8 mouse cellular contexts compared by ENCODE assay signal in the genomic region with DNA sequence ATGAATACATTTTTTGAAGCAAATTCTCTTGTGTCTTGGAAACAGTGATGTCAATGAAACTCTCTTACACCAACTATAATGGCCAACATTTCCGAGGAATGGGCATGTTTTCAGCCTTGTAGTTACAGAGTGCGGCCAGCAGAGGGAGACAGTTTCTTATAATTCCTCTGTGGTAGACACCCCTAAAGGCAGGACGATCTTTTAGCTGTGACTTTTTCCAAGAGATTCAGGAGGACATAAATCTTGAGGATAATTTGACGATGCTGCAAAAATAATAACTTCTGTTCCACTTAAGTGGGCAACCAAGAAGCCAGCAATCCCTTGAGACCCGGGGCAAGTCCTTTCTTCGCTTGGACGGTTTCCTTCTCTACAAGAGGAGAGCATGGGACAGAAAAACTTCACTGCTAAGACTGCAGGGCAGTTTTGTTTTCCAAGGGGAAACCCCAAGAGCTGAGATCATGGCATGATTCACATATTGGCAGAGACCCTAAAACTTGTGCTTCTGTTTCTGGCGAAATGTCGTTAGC. TPM values are rescaled to one million over a fixed set of nuclear protein-coding genes. Genes with fewer than 3 reads are reported as not detected.
DNase-seq lines count a peak whose midpoint lies in the region; ATAC-seq and TF ChIP-seq lines count a peak whose summit lies in the region.

No protein-coding gene starts in this region.

- H3K9me3 ChIP-seq in MEL (replicated peaks; ENCODE audit: insufficient read depth, low read length): no peaks in the 10 kb centered on the region
- H3K9me3 ChIP-seq in kidney, embryonic 14.5 days (ENCODE audit: control insufficient read depth, low read length): no peaks in the 10 kb centered on the region
- no peaks in the 10 kb centered on the region for H3K9me3 ChIP-seq in limb, embryonic 15.5 days
- H3K9me3 ChIP-seq in neural tube, embryonic 15.5 days (replicated peaks): no peaks in the 10 kb centered on the region

- H3K27ac ChIP-seq in MEL (ENCODE audit: control insufficient read depth, low read depth, low read length): no peak overlapping the region
- no peak overlapping the region for H3K27ac ChIP-seq in kidney, embryonic 14.5 days (ENCODE audit: low read depth, low read length)
- H3K27ac ChIP-seq in limb, embryonic 15.5 days: 0 out of 2 replicates have a peak overlapping the region, but pooled peaks have one; percentile 23
- H3K27ac ChIP-seq in neural tube, embryonic 15.5 days (replicated peaks): no peak overlapping the region

- no peak overlapping the region; the same call in 1 of the 2 replicates for H3K4me2 ChIP-seq in kidney, embryonic 14.5 days (replicated peaks; ENCODE audit: low read depth, low read length)
- H3K4me2 ChIP-seq in limb, embryonic 15.5 days: peak overlapping the region; percentile 14
- H3K4me2 ChIP-seq in neural tube, embryonic 15.5 days: peak overlapping the region; percentile 33

- H3K79me2 ChIP-seq in MEL (ENCODE audit: control insufficient read depth, insufficient read depth, low read length, poor library complexity): peaks cover 20% of the 10 kb centered on the region

- peaks cover 0 to 22% of the 10 kb centered on the region in 2 experiments; a peak in 2 of 4 replicates for H3K4me1 ChIP-seq in MEL (ENCODE audit: control insufficient read depth in 1 of 2, insufficient read depth in 2 of 2, low read length in 2 of 2)
- H3K4me1 ChIP-seq in kidney, embryonic 14.5 days (ENCODE audit: control insufficient read depth, insufficient read depth, low read length): peaks cover 17% of the 10 kb centered on the region
- H3K4me1 ChIP-seq in limb, embryonic 15.5 days: peaks cover 21% of the 10 kb centered on the region
- H3K4me1 ChIP-seq in neural tube, embryonic 15.5 days: peaks cover 22% of the 10 kb centered on the region

- ATAC-seq in granulocyte monocyte progenitor cell, adult 5-6 weeks (replicated peaks; ENCODE audit: poor library complexity, severe bottlenecking): peak; percentile 23
- no peak for ATAC-seq in kidney, embryonic 14.5 days (ENCODE audit: low FRiP score, low TSS enrichment)
- no peak for ATAC-seq in limb, embryonic 15.5 days (ENCODE audit: insufficient number of reproducible peaks, low FRiP score, low TSS enrichment, low read depth)
- no peak for ATAC-seq in neural tube, embryonic 15.5 days (ENCODE audit: low FRiP score)

- TF ChIP-seq POLR2A in MEL (IDR thresholded peaks at IDR 0.05; ENCODE audit: control insufficient read depth in 1 of 2, insufficient read depth in 1 of 2, low read depth in 1 of 2, low read length in 2 of 2, poor library complexity in 1 of 2): no peak

- peak overlapping the region; percentile 42 to 59 for H3K4me3 ChIP-seq in MEL (ENCODE audit: control insufficient read depth in 1 of 2, insufficient read depth in 1 of 2, low read depth in 2 of 2, low read length in 2 of 2)
- no peak overlapping the region for H3K4me3 ChIP-seq in kidney, embryonic 14.5 days (ENCODE audit: low read length)
- no peak overlapping the region for H3K4me3 ChIP-seq in limb, embryonic 15.5 days
- H3K4me3 ChIP-seq in neural tube, embryonic 15.5 days (replicated peaks): no peak overlapping the region

- TF ChIP-seq RAD21 in MEL (IDR thresholded peaks at IDR 0.05; ENCODE audit: low read depth, low read length): peak; percentile 94

- DNase-seq in 3134 (ENCODE audit: extremely low read depth, insufficient read length, low spot score): peak; percentile 69
- DNase-seq in MEL (ENCODE audit: low read depth, low spot score): peak; percentile 88
- DNase-seq in cerebellum, adult 9-11 months: peak; percentile 79
- peak; percentile 79 for DNase-seq in thymus, postnatal 0 days (ENCODE audit: low spot score)

- H3K9ac ChIP-seq in MEL (ENCODE audit: control insufficient read depth, low read depth, low read length, poor library complexity, severe bottlenecking): peak overlapping the region; percentile 61
- peak overlapping the region; percentile 13; the same call in 1 of the 2 replicates for H3K9ac ChIP-seq in kidney, embryonic 14.5 days (ENCODE audit: low read depth, low read length)
- no peak overlapping the region for H3K9ac ChIP-seq in limb, embryonic 15.5 days
- no peak overlapping the region for H3K9ac ChIP-seq in neural tube, embryonic 15.5 days (replicated peaks)

- 20% methylated on average over 9 of the region's 9 CpGs for WGBS in kidney, embryonic 14.5 days
- 16% methylated on average over 9 of the region's 9 CpGs for WGBS in limb, embryonic 15.5 days
- WGBS in neural tube, embryonic 15.5 days: 28% methylated on average over 9 of the region's 9 CpGs

- H3K27me3 ChIP-seq in MEL (ENCODE audit: control insufficient read depth in 1 of 2, insufficient read depth in 2 of 2, low read length in 2 of 2): no peaks in the 10 kb centered on the region
- no peaks in the 10 kb centered on the region for H3K27me3 ChIP-seq in kidney, embryonic 14.5 days (ENCODE audit: control insufficient read depth, insufficient read depth, low read length)
- no peaks in the 10 kb centered on the region for H3K27me3 ChIP-seq in limb, embryonic 15.5 days
- H3K27me3 ChIP-seq in neural tube, embryonic 15.5 days (replicated peaks): 0 out of 2 replicates have a peak, but pooled peaks cover 5% of the 10 kb centered on the region

- peaks cover 0 to 11% of the 10 kb centered on the region in 2 experiments; a peak in 2 of 4 replicates for H3K36me3 ChIP-seq in MEL (ENCODE audit: control insufficient read depth in 1 of 2, insufficient read depth in 2 of 2, low read length in 2 of 2)
- no peaks in the 10 kb centered on the region for H3K36me3 ChIP-seq in kidney, embryonic 14.5 days (ENCODE audit: control insufficient read depth, insufficient read depth, low read length)
- H3K36me3 ChIP-seq in limb, embryonic 15.5 days: no peaks in the 10 kb centered on the region
- no peaks in the 10 kb centered on the region for H3K36me3 ChIP-seq in neural tube, embryonic 15.5 days

- 0 out of 4 replicates have a peak, but pooled peaks of 1 of the 2 experiments have one; percentile 4 for TF ChIP-seq EP300 in MEL (IDR thresholded peaks at IDR 0.05; ENCODE audit: low read depth in 1 of 2, low read length in 2 of 2)

- peak; percentile 65 to 98 (median 94) for TF ChIP-seq CTCF in MEL (IDR thresholded peaks at IDR 0.05 in 2 of 3, conservative IDR thresholded peaks at IDR 0.05 in 1 of 3; ENCODE audit: control insufficient read depth in 1 of 3, insufficient read depth in 1 of 3, low read depth in 2 of 3, low read length in 3 of 3, poor library complexity in 1 of 3, severe bottlenecking in 1 of 3)

TF ChIP-seq in MEL, 35 proteins besides CTCF, POLR2A, EP300 and RAD21 (continues in another document):
- peak; percentile 28; the same call in 1 of the 2 replicates for TF ChIP-seq JUND (IDR thresholded peaks at IDR 0.05; ENCODE audit: low read depth, low read length)
- no peak for TF ChIP-seq ZKSCAN1 (IDR thresholded peaks at IDR 0.05; ENCODE audit: low read depth, low read length)
- TF ChIP-seq KAT2A (conservative IDR thresholded peaks at IDR 0.05; ENCODE audit: low read depth, low read length): no peak
- peak; percentile 80 for TF ChIP-seq MXI1 (IDR thresholded peaks at IDR 0.05; ENCODE audit: low read depth, low read length)
- no peak for TF ChIP-seq TAL1 (IDR thresholded peaks at IDR 0.05; ENCODE audit: low read length)
- no peak for TF ChIP-seq POLR2AphosphoS2 (IDR thresholded peaks at IDR 0.05; ENCODE audit: low read length)
- TF ChIP-seq E2F4 (IDR thresholded peaks at IDR 0.05; ENCODE audit: borderline replicate concordance, low read depth, low read length): no peak
- TF ChIP-seq SIN3A (IDR thresholded peaks at IDR 0.05; ENCODE audit: low read length): peak; percentile 87
- TF ChIP-seq MAX (IDR thresholded peaks at IDR 0.05; ENCODE audit: low read length): peak; percentile 43; the same call in 1 of the 2 replicates
- no peak for TF ChIP-seq ELF1 (IDR thresholded peaks at IDR 0.05; ENCODE audit: low read depth, low read length)

RNA-seq across cellular contexts. Expression of gene Szrd1, which starts 2.8 kb away (rescaled TPM):
- total RNA-seq in MEL (2012; rRNA removed): 63.0 and 64.4 TPM in 2 replicates
- 100 to 1,000 TPM in 1 of 2 experiments, not detected in 1; 137 TPM for polyA plus RNA-seq in MEL (2012; ENCODE audit: insufficient read depth in 1 of 2, insufficient read length in 2 of 2, low read depth in 1 of 2, low replicate concordance in 2 of 2, missing spikeins in 1 of 2)
- total RNA-seq in granulocyte monocyte progenitor cell, adult 5-6 weeks (2014; fragmentation: Nextera tagmentation): 41.1 and 54.8 TPM in 2 replicates
- total RNA-seq in granulocyte monocyte progenitor cell, adult 5-6 weeks (2017): 58.0 and 63.0 TPM in 2 replicates
- polyA plus RNA-seq in kidney, embryonic 14.5 days (2014; fragmentation: Nextera tagmentation; extraction: Ambion mirVana): 23.3 and 46.4 TPM in 2 replicates
- 46.9 and 51.9 TPM in 2 replicates for polyA plus RNA-seq in limb, embryonic 15.5 days (2015; fragmentation: Nextera tagmentation; extraction: Ambion mirVana)
- polyA plus RNA-seq in neural tube, embryonic 15.5 days (2015; fragmentation: Nextera tagmentation; extraction: Ambion mirVana): 23.7 and 29.1 TPM in 2 replicates
- 32.6 and 35.4 TPM in 2 replicates for polyA plus RNA-seq in thymus, postnatal 0 days (2015; fragmentation: Nextera tagmentation; extraction: Ambion mirVana)

RNA-seq across cellular contexts. Expression of gene Fbxo42, which starts 5.4 kb away (rescaled TPM):
- total RNA-seq in MEL (2012; rRNA removed): 10.1 and 11.2 TPM in 2 replicates
- 100 to 1,000 TPM in 1 of 2 experiments, 10 to 100 TPM in 1; 23.1 to 260 TPM for polyA plus RNA-seq in MEL (2012; ENCODE audit: insufficient read depth in 1 of 2, insufficient read length in 2 of 2, low read depth in 1 of 2, low replicate concordance in 2 of 2, missing spikeins in 1 of 2)
- 16.5 and 18.6 TPM in 2 replicates for total RNA-seq in granulocyte monocyte progenitor cell, adult 5-6 weeks (2014; fragmentation: Nextera tagmentation)
- total RNA-seq in granulocyte monocyte progenitor cell, adult 5-6 weeks (2017): 7.2 and 7.8 TPM in 2 replicates
- 22.0 and 26.8 TPM in 2 replicates for polyA plus RNA-seq in kidney, embryonic 14.5 days (2014; fragmentation: Nextera tagmentation; extraction: Ambion mirVana)
- polyA plus RNA-seq in limb, embryonic 15.5 days (2015; fragmentation: Nextera tagmentation; extraction: Ambion mirVana): 22.5 and 25.4 TPM in 2 replicates
- 23.3 and 23.8 TPM in 2 replicates for polyA plus RNA-seq in neural tube, embryonic 15.5 days (2015; fragmentation: Nextera tagmentation; extraction: Ambion mirVana)
- 19.7 and 22.2 TPM in 2 replicates for polyA plus RNA-seq in thymus, postnatal 0 days (2015; fragmentation: Nextera tagmentation; extraction: Ambion mirVana)

RNA-seq across cellular contexts. Expression of gene Spata21, which starts 54.2 kb away (rescaled TPM):
- not detected in 2 replicates for total RNA-seq in MEL (2012; rRNA removed)
- not detected for polyA plus RNA-seq in MEL (2012; ENCODE audit: insufficient read depth in 1 of 2, insufficient read length in 2 of 2, low read depth in 1 of 2, low replicate concordance in 2 of 2, missing spikeins in 1 of 2)
- not detected in 2 replicates for total RNA-seq in granulocyte monocyte progenitor cell, adult 5-6 weeks (2014; fragmentation: Nextera tagmentation)
- total RNA-seq in granulocyte monocyte progenitor cell, adult 5-6 weeks (2017): not detected in 2 replicates
- polyA plus RNA-seq in kidney, embryonic 14.5 days (2014; fragmentation: Nextera tagmentation; extraction: Ambion mirVana): 0.27 and 0.95 TPM in 2 replicates
- polyA plus RNA-seq in limb, embryonic 15.5 days (2015; fragmentation: Nextera tagmentation; extraction: Ambion mirVana): 0.14 and 0.36 TPM in 2 replicates
- 0.51 and 0.55 TPM in 2 replicates for polyA plus RNA-seq in neural tube, embryonic 15.5 days (2015; fragmentation: Nextera tagmentation; extraction: Ambion mirVana)
- polyA plus RNA-seq in thymus, postnatal 0 days (2015; fragmentation: Nextera tagmentation; extraction: Ambion mirVana): 0.15 and 0.17 TPM in 2 replicates

Comparison
In these comparisons a context has a peak if more than half of its experiments do, and no peak if none do; other contexts are left out.
1. H3K4me3 ChIP-seq: peak in MEL (2 of 2); none in kidney, embryonic 14.5 days (single experiment), limb, embryonic 15.5 days (single experiment) and neural tube, embryonic 15.5 days (single experiment).
2. H3K9ac ChIP-seq: peak in MEL (single experiment) and kidney, embryonic 14.5 days (single experiment); none in limb, embryonic 15.5 days (single experiment) and neural tube, embryonic 15.5 days (single experiment).
3. Peak in every context shown above with its lines, with median percentiles within 50 percentile points of each other: DNase-seq.